Mouse (Mus musculus): ENCODE measurements at regions not wholly inside any gene's neighbourhood (a gene's known extent, or its start where the extent isn't known, plus 50 kb on each side); places are given as distances from the start of the nearest gene placed in this dataset.

- DNase-seq (ENCODE audit: low spot score in 2 of 2) = no peak
Observed at GRCm38 (mm10) chr8:12214205-12215019, 64.2 kb upstream of the A230072I06Rik start.

GRCm38 (mm10) chr8:12221506-12221905, 57.1 kb upstream of the A230072I06Rik start:
- no peak for DNase-seq (ENCODE audit: low spot score in 2 of 2)

GRCm38 (mm10) chr8:12223376-12223775, 55.2 kb upstream of the A230072I06Rik start:
- DNase-seq (ENCODE audit: low spot score in 2 of 2) = no peak

Data from layer of hippocampus, postnatal 14 days (tissue).